Mouse (Mus musculus) forebrain, embryonic 10.5 days (tissue): Measurements from ENCODE around the gene Bnc2. TPM values are rescaled to one million over a fixed set of nuclear protein-coding genes. Genes with fewer than 3 reads are reported as not detected.

ENCODE experiments used
- DNase-seq: peaks from one replicate; pipeline ENCODE4 v3.0.0-alpha.2; 2017; ENCODE audit warnings: low spot score; ENCODE audit errors: extremely low spot score
- H3K27ac ChIP-seq: fragments of 300-500 bp; sonication (generic); 2 replicates; pipeline ENCODE4 v1.5.1; 2016; ENCODE audit warnings: mild to moderate bottlenecking
- H3K27me3 ChIP-seq: fragments of 300-500 bp; sonication (generic); 2 replicates; pipeline ENCODE4 v1.6.1; 2016; ENCODE audit warnings: mild to moderate bottlenecking; ENCODE audit not compliant: poor library complexity, severe bottlenecking
- H3K36me3 ChIP-seq: fragments of 300-500 bp; sonication (generic); replicated peaks from 2 replicates; pipeline ENCODE4 v1.6.1; 2016; ENCODE audit warnings: mild to moderate bottlenecking, moderate library complexity
- H3K4me1 ChIP-seq: fragments of 300-500 bp; sonication (generic); 2 replicates; pipeline ENCODE4 v1.6.1; 2016
- H3K4me3 ChIP-seq: fragments of 300-500 bp; sonication (generic); 2 replicates; pipeline ENCODE4 v1.5.1; 2016; ENCODE audit warnings: mild to moderate bottlenecking, moderate library complexity
- H3K9me3 ChIP-seq: fragments of 300-500 bp; sonication (generic); 2 replicates; pipeline ENCODE4 v1.6.1; 2016; ENCODE audit warnings: mild to moderate bottlenecking, moderate library complexity
- WGBS: fragments of 180-500 bp; shearing (Covaris S2); methylation state at CpG from one replicate; pipeline ENCODE4 v1.1.7; 2016; 5-methylcytosine and 5-hydroxymethylcytosine counted together
- polyA plus RNA-seq: library from polyadenylated mRNA; unstranded; fragments of >200 nt; fragmentation: Nextera tagmentation; extraction: Ambion mirVana; gene quantifications from 2 replicates; pipeline ENCODE4 v1.2.1, GENCODE M21; 2016

The Bnc2 gene
- polyA plus RNA-seq, 1 experiment from 2014 or later, result 4.2 TPM

DNA sequence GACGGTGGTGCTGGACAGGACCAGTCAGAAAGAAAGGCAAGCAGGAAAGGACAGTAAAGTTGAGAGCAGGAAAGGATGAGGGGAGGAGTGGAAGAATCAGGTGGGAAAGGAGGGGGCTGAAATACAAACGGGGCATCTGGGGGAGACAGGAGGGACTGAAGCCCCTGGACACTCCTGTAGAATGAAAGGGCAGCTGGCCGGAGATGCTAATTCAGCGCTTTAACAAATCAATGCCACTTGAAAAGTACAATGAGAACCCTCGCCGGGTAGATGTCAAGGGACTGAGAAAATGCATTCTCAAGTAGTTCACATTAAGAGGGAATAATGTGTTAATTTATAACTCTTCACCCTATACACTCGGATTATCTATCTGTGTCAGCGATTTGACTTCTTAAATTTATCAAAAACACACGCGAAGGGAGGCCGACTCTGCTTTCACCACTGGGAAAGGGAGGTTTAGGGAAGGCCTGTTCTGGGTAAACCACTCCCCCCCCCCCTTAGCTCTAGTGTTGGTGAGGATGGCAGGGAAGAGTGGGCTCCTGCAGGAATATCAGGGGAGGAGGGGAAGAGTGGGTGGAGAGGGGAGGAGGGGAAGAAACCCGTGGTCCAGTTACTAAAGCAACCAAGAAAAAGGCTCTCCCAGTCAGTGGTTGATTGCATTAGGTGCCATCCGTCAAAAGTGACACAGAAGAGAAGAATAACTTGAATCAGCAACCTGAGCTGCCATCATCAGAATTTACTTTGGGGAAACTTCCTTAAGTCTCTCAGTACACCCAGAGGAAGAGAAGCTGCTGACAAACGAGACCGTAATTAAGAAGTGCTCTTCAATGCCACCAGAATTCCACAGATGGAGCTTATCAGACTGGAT lies 147.8 kb downstream of the Bnc2 start:
- 0 out of 2 replicates have a peak overlapping the region, but pooled peaks have one; percentile 30 for H3K27ac ChIP-seq
- WGBS, result 8% methylated on average over 15 of the region's 15 CpGs
- no peak for DNase-seq
- no peaks in the 10 kb centered on the region for H3K36me3 ChIP-seq
- H3K9me3 ChIP-seq, result no peaks in the 10 kb centered on the region
- peaks cover 48% of the 10 kb centered on the region for H3K4me1 ChIP-seq
- peaks cover 55% of the 10 kb centered on the region for H3K27me3 ChIP-seq
- H3K4me3 ChIP-seq, result peak overlapping the region; percentile 8; the same call in 1 of the 2 replicates

DNA sequence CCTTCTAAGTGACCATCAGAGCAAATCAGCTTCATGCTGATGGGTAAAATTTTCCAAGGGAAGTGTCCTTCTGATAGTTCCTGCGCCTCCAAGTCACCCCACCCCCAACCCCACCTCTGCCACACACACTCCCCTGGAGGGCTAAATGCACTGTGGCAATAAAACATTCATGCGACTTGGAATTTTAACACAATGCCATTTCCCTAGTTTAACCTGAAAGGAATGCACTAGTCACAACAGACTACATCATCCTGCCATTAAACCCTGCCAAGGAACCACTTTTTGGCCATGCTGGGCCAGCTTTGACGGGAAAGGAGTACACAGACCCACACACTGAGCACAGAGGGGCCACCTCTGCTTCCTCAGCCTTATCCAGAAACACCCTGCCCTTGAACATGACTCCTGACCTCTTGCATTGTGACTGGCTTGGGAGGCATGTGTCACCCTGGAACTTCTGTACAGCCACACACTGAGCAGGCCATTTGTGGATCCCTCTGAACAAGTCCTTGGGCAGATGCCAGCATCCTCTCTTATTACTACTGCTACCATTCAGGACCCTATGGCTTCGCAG lies 151.3 kb downstream of the Bnc2 start:
- Histone ChIP-seq H3K4me1 (peaks cover 38% of the 10 kb centered on the region), H3K36me3 (no peaks in the 10 kb centered on the region), H3K4me3 (no peak overlapping the region), H3K9me3 (no peaks in the 10 kb centered on the region), H3K27ac (0 out of 2 replicates have a peak overlapping the region, but pooled peaks have one; percentile 60), H3K27me3 (peaks cover 51% of the 10 kb centered on the region)
- DNase-seq, result no peak
- WGBS, result 43% methylated on average over 4 of the region's 4 CpGs

DNA sequence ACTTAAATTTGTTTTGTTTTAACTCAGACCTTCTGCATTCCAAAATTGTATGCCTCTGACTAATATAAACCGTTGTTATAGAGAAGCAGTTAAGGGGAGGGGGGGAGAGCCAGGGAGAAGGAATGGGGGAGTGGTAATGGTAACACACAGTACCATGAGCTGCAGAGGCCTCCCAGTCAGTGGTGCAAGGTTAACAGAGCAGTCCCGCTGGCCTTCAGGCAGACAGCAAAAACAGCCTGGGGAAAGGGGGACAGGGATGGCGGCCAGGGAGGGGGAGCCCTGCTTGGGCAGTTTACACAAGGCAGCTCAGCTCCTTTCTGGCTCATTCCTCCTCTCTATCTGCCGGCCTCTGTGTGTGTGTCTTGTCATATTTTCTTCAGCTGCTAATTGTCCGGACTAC lies 151.9 kb downstream of the Bnc2 start:
- Histone ChIP-seq H3K36me3 (no peaks in the 10 kb centered on the region), H3K4me1 (peaks cover 33% of the 10 kb centered on the region), H3K27ac (peak overlapping the region; percentile 60; the same call in 1 of the 2 replicates), H3K4me3 (no peak overlapping the region), H3K27me3 (peaks cover 51% of the 10 kb centered on the region), H3K9me3 (no peaks in the 10 kb centered on the region)
- WGBS, result 13% methylated on average over 5 of the region's 5 CpGs
- no peak for DNase-seq

DNA sequence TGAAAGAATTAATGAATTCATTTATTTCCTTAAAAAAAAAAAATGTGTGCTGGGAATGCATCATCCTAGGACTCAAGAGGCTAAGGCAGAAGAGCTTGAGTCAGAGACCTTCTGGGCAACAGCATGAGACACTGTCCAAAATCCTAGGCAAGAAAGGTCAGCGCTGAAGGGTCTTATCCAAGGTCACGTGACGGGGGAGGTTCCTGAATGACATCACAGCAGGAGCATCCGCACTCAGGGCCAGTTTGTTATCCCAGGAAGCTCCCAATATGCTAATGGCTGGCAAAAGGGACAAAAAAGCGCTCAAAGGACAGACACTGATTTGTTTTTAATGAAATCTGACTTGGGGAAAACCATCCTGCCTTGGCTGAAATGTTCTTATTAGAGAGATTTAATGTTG lies 153.5 kb downstream of the Bnc2 start:
- WGBS, result 79% methylated on average over 5 of the region's 5 CpGs
- H3K9me3 ChIP-seq, result no peaks in the 10 kb centered on the region
- no peak for DNase-seq
- H3K36me3 ChIP-seq, result no peaks in the 10 kb centered on the region
- H3K27ac ChIP-seq, result no peak overlapping the region
- peaks cover 16% of the 10 kb centered on the region for H3K4me1 ChIP-seq
- peaks cover 39% of the 10 kb centered on the region for H3K27me3 ChIP-seq
- H3K4me3 ChIP-seq, result no peak overlapping the region

DNA sequence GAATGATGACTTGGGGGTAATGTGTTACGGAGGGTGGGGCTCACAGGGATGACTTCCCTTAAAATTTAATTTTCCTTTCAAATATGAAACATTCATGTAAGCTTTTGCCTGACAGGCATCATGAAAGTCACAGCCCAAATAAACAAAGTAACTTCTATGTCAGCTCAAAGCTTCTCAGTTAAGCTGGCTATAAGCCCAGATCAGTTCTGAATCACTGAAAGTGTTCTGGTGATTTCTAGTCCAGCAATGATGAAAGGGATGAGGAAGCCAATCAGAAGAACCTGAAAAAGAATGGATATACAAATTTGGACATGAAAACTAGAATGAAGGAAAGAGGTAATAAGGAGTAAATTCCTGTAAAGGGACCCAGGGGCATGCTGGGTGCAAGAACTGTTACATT lies 164.6 kb downstream of the Bnc2 start:
- no peaks in the 10 kb centered on the region for H3K4me1 ChIP-seq
- no peak overlapping the region for H3K27ac ChIP-seq
- no peak overlapping the region for H3K4me3 ChIP-seq
- H3K27me3 ChIP-seq, result no peaks in the 10 kb centered on the region
- H3K36me3 ChIP-seq, result no peaks in the 10 kb centered on the region
- no peaks in the 10 kb centered on the region for H3K9me3 ChIP-seq
- DNase-seq, result no peak
- 100% methylated on average over 1 of the region's 1 CpGs for WGBS

DNA sequence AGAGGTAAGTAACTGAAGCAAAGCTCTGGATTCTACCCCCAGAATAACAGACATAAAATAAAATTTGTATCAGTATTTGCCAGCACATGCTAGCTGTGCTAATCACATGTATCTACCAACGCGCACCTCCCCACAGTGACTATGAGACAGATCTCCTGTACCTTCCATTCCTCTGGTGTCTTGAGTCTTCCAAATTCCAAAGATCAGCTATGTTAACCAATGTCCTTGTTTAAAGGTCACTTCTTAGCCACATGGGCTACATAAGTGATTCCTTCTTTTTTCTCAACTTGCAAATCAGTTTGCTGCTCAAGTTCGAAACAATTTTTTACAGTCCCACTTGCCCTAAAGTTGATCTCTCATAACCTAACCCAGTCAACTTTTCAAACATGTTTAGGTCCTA lies 167.5 kb downstream of the Bnc2 start:
- Histone ChIP-seq H3K27ac (no peak overlapping the region), H3K9me3 (no peaks in the 10 kb centered on the region), H3K27me3 (no peaks in the 10 kb centered on the region), H3K4me1 (peaks cover 7% of the 10 kb centered on the region), H3K4me3 (no peak overlapping the region), H3K36me3 (no peaks in the 10 kb centered on the region)
- WGBS, result 96% methylated on average over 3 of the region's 3 CpGs
- no peak for DNase-seq

DNA sequence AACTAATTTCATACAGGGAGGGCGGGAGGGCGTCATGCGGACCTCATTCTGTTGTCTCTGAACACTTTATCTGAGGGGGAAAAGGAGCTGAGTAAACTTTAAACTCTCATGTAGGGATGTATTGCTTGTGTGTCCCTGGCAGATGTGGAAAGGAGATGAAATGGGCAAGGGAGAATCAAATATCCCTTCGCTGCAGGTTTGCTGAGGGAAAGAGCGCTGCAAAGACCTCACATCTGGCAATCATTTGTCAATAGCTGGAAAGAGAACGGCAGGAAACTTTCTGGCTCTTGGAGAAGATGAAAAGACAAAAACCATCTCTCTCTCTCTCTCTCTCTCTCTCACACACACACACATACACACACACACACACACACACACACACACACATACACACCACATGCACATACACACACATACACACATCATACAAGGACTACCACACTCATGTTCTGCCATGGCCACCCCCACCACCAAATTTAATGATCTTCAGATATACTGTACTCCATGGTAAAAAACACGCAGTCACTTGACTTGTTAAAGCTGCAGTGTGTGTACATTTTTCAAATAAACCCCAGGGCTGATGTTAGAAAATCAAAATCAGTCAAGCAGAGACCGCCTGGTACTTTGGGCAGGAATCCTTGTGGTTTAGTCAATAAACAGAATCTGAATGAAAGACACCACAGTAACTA lies 172.3 kb downstream of the Bnc2 start:
- peaks cover 23% of the 10 kb centered on the region for H3K4me1 ChIP-seq
- H3K9me3 ChIP-seq, result no peaks in the 10 kb centered on the region
- no peak overlapping the region for H3K4me3 ChIP-seq
- H3K36me3 ChIP-seq, result no peaks in the 10 kb centered on the region
- H3K27ac ChIP-seq, result no peak overlapping the region; the same call in 1 of the 2 replicates
- H3K27me3 ChIP-seq, result no peaks in the 10 kb centered on the region
- DNase-seq, result no peak
- WGBS, result 70% methylated on average over 8 of the region's 8 CpGs

DNA sequence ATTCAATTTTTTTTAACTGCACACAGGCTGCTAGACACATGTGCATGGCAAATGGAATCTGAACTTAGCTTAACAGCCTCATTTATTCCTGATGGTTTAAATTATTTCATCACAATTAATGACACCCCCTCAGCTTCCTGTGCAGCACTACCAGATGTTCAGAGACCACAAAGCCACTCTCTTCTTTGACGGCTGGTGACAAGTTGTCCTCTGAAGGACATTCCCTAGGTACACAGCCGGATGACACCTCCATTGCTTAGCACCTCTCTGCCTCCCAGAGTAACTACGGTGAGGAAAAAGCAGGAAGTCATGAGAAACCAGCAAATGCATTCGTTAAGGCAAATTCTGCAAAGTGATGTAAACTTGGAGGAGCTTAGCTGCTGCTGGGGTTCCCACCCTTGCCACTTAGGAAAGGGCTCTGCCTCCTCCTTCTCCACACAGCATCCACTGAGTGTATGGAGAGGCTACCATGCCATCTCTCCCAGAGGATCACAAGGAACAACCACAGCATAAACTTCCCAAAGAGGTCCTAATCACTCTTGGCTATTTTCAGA lies 174.2 kb downstream of the Bnc2 start:
- WGBS, result 60% methylated on average over 4 of the region's 4 CpGs
- no peak for DNase-seq

DNA sequence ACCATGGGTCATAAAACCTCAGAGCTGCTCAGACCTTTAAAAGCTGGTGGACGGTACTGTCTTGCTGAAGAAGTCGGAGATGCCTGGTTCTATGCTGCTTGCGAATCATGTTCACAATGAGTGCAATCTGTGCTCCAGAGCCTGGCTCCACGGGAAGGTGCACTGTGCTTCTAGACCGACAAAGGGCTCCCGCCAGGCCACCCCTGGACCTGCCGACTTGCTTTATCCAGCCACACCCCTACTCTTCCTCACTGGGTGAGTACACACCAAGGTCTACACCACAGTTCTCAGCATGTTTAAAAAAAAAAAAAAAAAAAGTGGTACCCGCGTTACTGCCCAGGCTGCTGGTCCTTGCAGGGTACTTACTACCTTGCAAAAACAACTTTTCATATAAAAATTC lies 174.8 kb downstream of the Bnc2 start:
- Histone ChIP-seq H3K27ac (no peak overlapping the region), H3K4me1 (peaks cover 24% of the 10 kb centered on the region), H3K4me3 (no peak overlapping the region), H3K27me3 (no peaks in the 10 kb centered on the region), H3K9me3 (no peaks in the 10 kb centered on the region), H3K36me3 (no peaks in the 10 kb centered on the region)
- DNase-seq, result no peak
- 68% methylated on average over 9 of the region's 9 CpGs for WGBS

More for the DNA sequence above, 174.2 kb downstream of the Bnc2 start:
- Histone ChIP-seq H3K27me3 (no peaks in the 10 kb centered on the region), H3K4me1 (peaks cover 24% of the 10 kb centered on the region), H3K9me3 (no peaks in the 10 kb centered on the region), H3K27ac (no peak overlapping the region), H3K36me3 (no peaks in the 10 kb centered on the region), H3K4me3 (no peak overlapping the region)

DNA sequence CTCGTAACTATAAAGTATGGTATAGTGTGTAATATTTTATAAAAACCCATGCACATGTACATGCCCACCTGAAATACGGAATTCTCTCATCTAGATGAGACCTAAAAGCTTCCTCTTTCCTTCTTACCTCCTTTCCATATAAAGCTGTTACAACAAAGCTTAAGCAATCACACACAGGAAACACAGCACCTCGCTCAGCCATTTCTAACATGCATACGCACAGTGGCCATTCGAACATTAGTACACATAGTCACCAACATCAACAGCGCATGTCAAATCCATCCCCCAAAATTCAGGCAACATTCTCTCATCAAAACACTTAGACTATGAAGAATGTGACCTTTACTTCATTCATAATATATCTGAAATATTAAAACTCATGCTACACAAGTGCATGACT lies 176.6 kb downstream of the Bnc2 start:
- Histone ChIP-seq H3K9me3 (no peaks in the 10 kb centered on the region), H3K27me3 (no peaks in the 10 kb centered on the region), H3K27ac (no peak overlapping the region), H3K4me3 (no peak overlapping the region), H3K36me3 (no peaks in the 10 kb centered on the region), H3K4me1 (peaks cover 24% of the 10 kb centered on the region)
- no peak for DNase-seq
- WGBS, result 91% methylated on average over 6 of the region's 6 CpGs

DNA sequence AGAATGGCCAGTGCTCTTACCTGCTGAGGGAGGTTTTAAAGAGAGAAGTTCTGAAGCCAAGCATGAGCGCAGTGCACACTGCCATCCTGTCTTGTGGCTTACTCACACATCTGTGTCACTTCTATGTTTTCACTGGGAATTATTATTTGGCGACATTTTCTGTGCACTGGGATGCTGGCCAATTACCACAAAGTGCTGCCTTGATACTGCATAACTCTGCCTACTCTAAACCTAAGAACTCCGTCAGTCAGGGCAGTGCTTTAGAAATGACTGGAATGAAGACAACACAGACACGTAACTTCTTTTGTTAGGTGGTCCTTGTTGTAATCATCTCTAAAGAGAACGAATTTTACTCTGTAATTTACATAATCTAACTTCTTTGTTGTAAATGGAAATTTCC lies 186.8 kb downstream of the Bnc2 start:
- 82% methylated on average over 5 of the region's 5 CpGs for WGBS
- no peak overlapping the region for H3K27ac ChIP-seq
- no peaks in the 10 kb centered on the region for H3K27me3 ChIP-seq
- H3K36me3 ChIP-seq, result no peaks in the 10 kb centered on the region
- H3K4me3 ChIP-seq, result no peak overlapping the region
- no peaks in the 10 kb centered on the region for H3K4me1 ChIP-seq
- no peaks in the 10 kb centered on the region for H3K9me3 ChIP-seq
- no peak for DNase-seq

DNA sequence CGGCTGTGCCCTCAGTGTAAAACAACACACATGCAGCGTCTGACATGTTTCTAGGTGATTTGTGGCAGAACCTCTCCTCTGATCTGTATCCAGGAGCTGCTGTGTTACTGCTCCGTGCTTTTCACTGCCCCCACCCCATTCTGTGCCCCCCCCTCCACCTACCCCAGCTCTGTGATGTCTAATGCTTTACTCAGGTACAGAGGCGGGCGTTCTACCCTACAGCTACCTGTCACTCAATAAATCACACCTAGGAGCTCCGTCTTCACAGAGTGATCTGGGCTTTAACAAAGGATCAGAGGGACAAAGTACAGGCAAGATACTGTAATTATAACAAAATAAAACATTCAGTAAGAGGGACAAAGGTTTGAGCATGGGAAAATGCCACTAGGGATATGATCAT lies 192.4 kb downstream of the Bnc2 start:
- H3K4me1 ChIP-seq, result peaks cover 11% of the 10 kb centered on the region; the same call in 1 of the 2 replicates
- no peaks in the 10 kb centered on the region for H3K9me3 ChIP-seq
- no peaks in the 10 kb centered on the region for H3K27me3 ChIP-seq
- no peak overlapping the region; the same call in 1 of the 2 replicates for H3K27ac ChIP-seq
- H3K36me3 ChIP-seq, result no peaks in the 10 kb centered on the region
- 82% methylated on average over 6 of the region's 6 CpGs for WGBS
- H3K4me3 ChIP-seq, result no peak overlapping the region
- no peak for DNase-seq
